Mouse (Mus musculus) macrophage (primary cell): ENCODE data around the gene Zyx. TPM values are rescaled to one million over a fixed set of nuclear protein-coding genes. Genes with fewer than 3 reads are reported as not detected.

Experiments used
- H3K27ac ChIP-seq: fragments of 350-480 bp; formaldehyde crosslinking; 2 replicates; pipeline ENCODE4 v1.9.0; 2021
- H3K36me3 ChIP-seq: fragments of 350-480 bp; formaldehyde crosslinking; 2 replicates; pipeline ENCODE4 v1.9.0; 2021; ENCODE audit errors: inconsistent target
- H3K4me3 ChIP-seq: fragments of 350-480 bp; formaldehyde crosslinking; 2 replicates; pipeline ENCODE4 v1.9.0; 2021; ENCODE audit errors: inconsistent target
- H3K79me2 ChIP-seq: fragments of 350-480 bp; formaldehyde crosslinking; 2 replicates; pipeline ENCODE4 v1.9.0; 2021; ENCODE audit errors: inconsistent target
- WGBS: methylation state at CpG from one replicate; pipeline ENCODE4 v1.1.7; 2026; ENCODE audit warnings: inconsistent platforms; ENCODE audit not compliant: missing documents; 5-methylcytosine and 5-hydroxymethylcytosine counted together
- polyA plus RNA-seq: library from polyadenylated mRNA; stranded (reverse); fragments of 250-400 nt; gene quantifications from 3 replicates; pipeline ENCODE4 v1.2.4, GENCODE M21; 2018; ENCODE audit warnings: inconsistent platforms
- total RNA-seq, 78 experiments: library from RNA; depleted of rRNA; stranded (reverse); fragments of 250-400 nt; gene quantifications; 1 replicate in 9 of 78; 2 replicates in 24 of 78; 3 replicates in 43 of 78; 4 replicates in 2 of 78; pipeline ENCODE4 v1.2.4; 2018; ENCODE audit warnings: inconsistent platforms in 56 of 78

Gene Zyx
- total RNA-seq (2018; cell fraction: chromatin; rRNA removed): 100 to 1,000 TPM in 7 of 26 experiments, 10 to 100 TPM in 19; 41.7 to 199 (median 80.2) TPM
- 100 to 1,000 TPM in 21 of 26 experiments, 10 to 100 TPM in 5; 77.4 to 214 (median 117) TPM for total RNA-seq (2018; cell fraction: cytosol; rRNA removed)
- 100 to 1,000 TPM in 11 of 26 experiments, 10 to 100 TPM in 15; 54.6 to 321 (median 99.8) TPM for total RNA-seq (2018; cell fraction: nucleus; rRNA removed)
- 63.6 to 176 TPM (median 108 TPM) in 3 replicates for polyA plus RNA-seq

- peak within 1 kb of the TSS; percentile 83 for H3K4me3 ChIP-seq
- H3K79me2 ChIP-seq: peaks cover 22% of the 10 kb centered on the region
- no peaks in the 10 kb centered on the region for H3K36me3 ChIP-seq
- WGBS: under 1% methylated on average over 27 of the region's 36 CpGs
- peak within 1 kb of the TSS; percentile 86 for H3K27ac ChIP-seq
Measured at GRCm38 (mm10) chr6:42349426-42350020, at the start of gene Zyx. Gene Zyx, plus strand, starts transcription at chr6:42349630.

GRCm38 (mm10) chr6:42309816-42310378 lies 39.5 kb upstream of the Zyx start:
- Histone ChIP-seq H3K27ac (no peak overlapping the region), H3K79me2 (no peaks in the 10 kb centered on the region), H3K36me3 (no peaks in the 10 kb centered on the region), H3K4me3 (no peak overlapping the region)
- WGBS: 68% methylated on average over 8 of the region's 8 CpGs

GRCm38 (mm10) chr6:42310427-42311053 lies 38.9 kb upstream of the Zyx start:
- Histone ChIP-seq H3K36me3 (no peaks in the 10 kb centered on the region), H3K79me2 (no peaks in the 10 kb centered on the region), H3K4me3 (no peak overlapping the region), H3K27ac (no peak overlapping the region)
- 43% methylated on average over 2 of the region's 2 CpGs for WGBS

GRCm38 (mm10) chr6:42318293-42318692 lies 31.1 kb upstream of the Zyx start:
- H3K4me3 ChIP-seq: no peak overlapping the region
- H3K27ac ChIP-seq: no peak overlapping the region
- WGBS: 99% methylated on average over 4 of the region's 4 CpGs
- no peaks in the 10 kb centered on the region for H3K36me3 ChIP-seq
- no peaks in the 10 kb centered on the region for H3K79me2 ChIP-seq

- Histone ChIP-seq H3K36me3 (no peaks in the 10 kb centered on the region), H3K27ac (no peak overlapping the region), H3K79me2 (no peaks in the 10 kb centered on the region), H3K4me3 (no peak overlapping the region)
- 15% methylated on average over 27 of the region's 28 CpGs for WGBS
Measured at GRCm38 (mm10) chr6:42323371-42324066, 25.9 kb upstream of the Zyx start.

GRCm38 (mm10) chr6:42324067-42324481 lies 25.4 kb upstream of the Zyx start:
- Histone ChIP-seq H3K79me2 (no peaks in the 10 kb centered on the region), H3K27ac (no peak overlapping the region), H3K36me3 (no peaks in the 10 kb centered on the region), H3K4me3 (no peak overlapping the region)
- 3% methylated on average over 32 of the region's 32 CpGs for WGBS

- H3K79me2 ChIP-seq: no peaks in the 10 kb centered on the region
- peak within 1 kb of the TSS; percentile 7; the same call in 1 of the 2 replicates for H3K4me3 ChIP-seq
- 2% methylated on average over 50 of the region's 68 CpGs for WGBS
- no peak within 1 kb of the TSS for H3K27ac ChIP-seq
- H3K36me3 ChIP-seq: no peaks in the 10 kb centered on the region
Measured at GRCm38 (mm10) chr6:42324482-42325267, 24.8 kb upstream of the Zyx start, which contains the start of gene Fam131b. Gene Fam131b, minus strand, starts transcription at chr6:42324643.

- Histone ChIP-seq H3K36me3 (no peaks in the 10 kb centered on the region), H3K27ac (no peak overlapping the region), H3K79me2 (no peaks in the 10 kb centered on the region), H3K4me3 (peak overlapping the region; percentile 7; the same call in 1 of the 2 replicates)
- 12% methylated on average over 7 of the region's 7 CpGs for WGBS
Measured at GRCm38 (mm10) chr6:42325268-42325609, 24.2 kb upstream of the Zyx start.

GRCm38 (mm10) chr6:42326509-42326908 lies 22.9 kb upstream of the Zyx start:
- no peaks in the 10 kb centered on the region for H3K79me2 ChIP-seq
- H3K4me3 ChIP-seq: no peak overlapping the region
- H3K36me3 ChIP-seq: no peaks in the 10 kb centered on the region
- 97% methylated on average over 3 of the region's 3 CpGs for WGBS
- no peak overlapping the region for H3K27ac ChIP-seq

- 88% methylated on average over 3 of the region's 3 CpGs for WGBS
- no peaks in the 10 kb centered on the region for H3K79me2 ChIP-seq
- no peak overlapping the region for H3K27ac ChIP-seq
- no peak overlapping the region for H3K4me3 ChIP-seq
- no peaks in the 10 kb centered on the region for H3K36me3 ChIP-seq
Measured at GRCm38 (mm10) chr6:42328757-42329156, 20.7 kb upstream of the Zyx start.

- no peak overlapping the region for H3K27ac ChIP-seq
- no peaks in the 10 kb centered on the region for H3K79me2 ChIP-seq
- no peaks in the 10 kb centered on the region for H3K36me3 ChIP-seq
- 96% methylated on average over 3 of the region's 3 CpGs for WGBS
- no peak overlapping the region for H3K4me3 ChIP-seq
Measured at GRCm38 (mm10) chr6:42330216-42330615, 19.2 kb upstream of the Zyx start.

- Histone ChIP-seq H3K79me2 (no peaks in the 10 kb centered on the region), H3K36me3 (no peaks in the 10 kb centered on the region), H3K27ac (no peak overlapping the region), H3K4me3 (no peak overlapping the region)
- WGBS: 97% methylated on average over 3 of the region's 3 CpGs
Measured at GRCm38 (mm10) chr6:42330946-42331345, 18.5 kb upstream of the Zyx start.

GRCm38 (mm10) chr6:42339189-42339588 lies 10.2 kb upstream of the Zyx start:
- no peaks in the 10 kb centered on the region for H3K36me3 ChIP-seq
- H3K79me2 ChIP-seq: no peaks in the 10 kb centered on the region
- WGBS: 23% methylated on average over 2 of the region's 2 CpGs
- no peak overlapping the region for H3K4me3 ChIP-seq
- no peak overlapping the region for H3K27ac ChIP-seq

GRCm38 (mm10) chr6:42339981-42340380 lies 9.4 kb upstream of the Zyx start:
- no peaks in the 10 kb centered on the region for H3K79me2 ChIP-seq
- H3K36me3 ChIP-seq: no peaks in the 10 kb centered on the region
- 94% methylated on average over 5 of the region's 5 CpGs for WGBS
- no peak overlapping the region for H3K4me3 ChIP-seq
- H3K27ac ChIP-seq: no peak overlapping the region
